Mouse (Mus musculus) lung, embryonic 15.5 days (tissue): Measurements from ENCODE around the gene Arhgef1. TPM values are rescaled to one million over a fixed set of nuclear protein-coding genes. Genes with fewer than 3 reads are reported as not detected.
A peak's percentile ranks its signal among the peaks of the same experiment; 100 is the strongest.
"Not testable (repeated sequence)": the region's sequence is repeated elsewhere in the genome, so short reads cannot be mapped to it uniquely, and the experiment has no call there.

Experiments
- ATAC-seq: fragments of 200-750 bp; cut with Nextera tagmentation; 2 replicates; pipeline ENCODE4 v1.8.0; 2017; ENCODE audit warnings: moderate number of reproducible peaks, borderline replicate concordance; ENCODE audit not compliant: low FRiP score, low TSS enrichment; ENCODE audit errors: extremely low read depth
- H3K27ac ChIP-seq: fragments of 300-500 bp; sonication (generic); 2 replicates; pipeline ENCODE4 v1.5.1; 2015; ENCODE audit warnings: moderate library complexity, mild to moderate bottlenecking, inconsistent platforms
- H3K27me3 ChIP-seq: fragments of 300-500 bp; sonication (generic); 2 replicates; pipeline ENCODE4 v1.6.1; 2015; ENCODE audit warnings: inconsistent platforms
- H3K36me3 ChIP-seq: fragments of 300-500 bp; sonication (generic); 2 replicates; pipeline ENCODE4 v1.6.1; 2015; ENCODE audit warnings: inconsistent platforms
- H3K4me1 ChIP-seq: fragments of 300-500 bp; sonication (generic); 2 replicates; pipeline ENCODE4 v1.6.1; 2015; ENCODE audit warnings: inconsistent platforms
- H3K4me2 ChIP-seq: fragments of 300-500 bp; sonication (generic); 2 replicates; pipeline ENCODE4 v1.6.1; 2015; ENCODE audit warnings: inconsistent platforms, mild to moderate bottlenecking, moderate library complexity
- H3K4me3 ChIP-seq: fragments of 300-500 bp; sonication (generic); 2 replicates; pipeline ENCODE4 v1.5.1; 2015; ENCODE audit warnings: mild to moderate bottlenecking, inconsistent platforms
- H3K9ac ChIP-seq: fragments of 300-500 bp; sonication (generic); 2 replicates; pipeline ENCODE4 v1.6.1; 2015; ENCODE audit warnings: inconsistent platforms
- H3K9me3 ChIP-seq: fragments of 300-500 bp; sonication (generic); 2 replicates; pipeline ENCODE4 v1.6.1; 2016; ENCODE audit warnings: inconsistent platforms
- WGBS: fragments of 180-500 bp; shearing (Covaris S2); methylation state at CpG from one replicate; pipeline ENCODE4 v1.1.7; 2015; 5-methylcytosine and 5-hydroxymethylcytosine counted together
- polyA plus RNA-seq: library from polyadenylated mRNA; unstranded; fragments of >200 nt; fragmentation: Nextera tagmentation; extraction: Ambion mirVana; gene quantifications from 2 replicates; pipeline ENCODE4 v1.2.1, GENCODE M21; 2015

Gene Arhgef1
- polyA plus RNA-seq, 1 experiment from 2014 or later = 128 TPM

- Histone ChIP-seq H3K27ac (no peak overlapping the region), H3K27me3 (no peaks in the 10 kb centered on the region), H3K9ac (no peak overlapping the region; the same call in 1 of the 2 replicates), H3K4me2 (no peak overlapping the region), H3K9me3 (no peaks in the 10 kb centered on the region), H3K4me1 (peaks cover 24% of the 10 kb centered on the region), H3K4me3 (no peak overlapping the region), H3K36me3 (peaks cover 42% of the 10 kb centered on the region)
- 64% methylated on average over 2 of the region's 2 CpGs for WGBS
- no peak for ATAC-seq
Observed at GRCm38 (mm10) chr7:24892125-24892583, 10.6 kb upstream of the Arhgef1 start.

DNA sequence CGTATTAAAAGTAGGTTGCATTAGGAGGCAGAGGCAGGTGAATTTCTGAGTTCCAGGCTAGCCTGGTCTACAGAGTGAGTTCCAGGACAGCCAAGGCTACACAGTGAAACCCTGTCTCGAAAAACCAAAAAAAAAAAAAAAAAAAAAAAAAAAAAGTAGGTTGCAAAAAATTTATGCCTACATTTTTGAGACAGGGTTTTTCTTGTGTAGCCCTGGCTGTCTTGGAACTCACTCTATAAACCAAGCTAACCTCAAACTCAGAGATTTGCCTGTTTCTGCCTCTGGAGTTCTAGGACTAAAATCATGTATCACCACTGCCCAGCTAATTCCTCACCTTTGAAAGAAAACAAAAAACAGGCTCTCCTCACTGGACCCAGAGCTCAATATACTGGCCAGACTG lies 7.0 kb upstream of the Arhgef1 start:
- H3K36me3 ChIP-seq, H3K4me2 ChIP-seq, H3K9me3 ChIP-seq, H3K27ac ChIP-seq, H3K4me1 ChIP-seq, H3K4me3 ChIP-seq, H3K9ac ChIP-seq, H3K27me3 ChIP-seq, ATAC-seq: not testable (repeated sequence)
- WGBS = 83% methylated on average over 2 of the region's 2 CpGs

GRCm38 (mm10) chr7:24896269-24896668 lies 6.4 kb upstream of the Arhgef1 start:
- Histone ChIP-seq H3K27ac (no peak overlapping the region), H3K27me3 (no peaks in the 10 kb centered on the region), H3K9ac (no peak overlapping the region), H3K4me1 (no peaks in the 10 kb centered on the region), H3K9me3 (no peaks in the 10 kb centered on the region), H3K4me2 (no peak overlapping the region), H3K36me3 (peaks cover 3% of the 10 kb centered on the region), H3K4me3 (no peak overlapping the region)
- 81% methylated on average over 8 of the region's 8 CpGs for WGBS
- no peak for ATAC-seq

DNA sequence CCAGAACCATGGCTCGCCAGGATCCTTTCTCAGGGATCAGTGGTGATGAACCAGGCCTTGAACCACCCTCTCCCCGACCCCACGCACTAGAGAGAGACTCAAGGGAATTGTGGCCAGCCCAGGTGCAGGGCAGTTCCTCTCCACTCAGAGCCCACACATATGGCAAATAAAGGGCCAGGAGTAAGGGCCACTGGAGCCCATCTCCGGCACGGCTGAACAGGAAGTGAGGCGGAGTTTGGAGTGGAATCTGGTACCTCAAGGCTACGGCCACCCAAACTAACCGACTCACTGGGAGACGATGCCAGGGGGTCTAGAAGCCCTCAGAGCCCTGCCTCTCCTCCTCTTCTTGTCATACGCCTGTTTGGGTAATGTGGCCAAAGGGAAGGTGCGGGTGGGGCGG lies 5.5 kb upstream of the Arhgef1 start, which contains the start of gene Cd79a:
Gene Cd79a (plus strand): TSS at position 158 of the 400 bp plus-strand sequence.
- WGBS = 58% methylated on average over 12 of the region's 12 CpGs
- Histone ChIP-seq H3K4me1 (peaks cover 5% of the 10 kb centered on the region), H3K36me3 (no peaks in the 10 kb centered on the region), H3K27me3 (no peaks in the 10 kb centered on the region), H3K9me3 (no peaks in the 10 kb centered on the region), H3K9ac (no peak within 1 kb of the TSS), H3K4me3 (no peak within 1 kb of the TSS), H3K27ac (no peak within 1 kb of the TSS), H3K4me2 (no peak within 1 kb of the TSS)
- no peak for ATAC-seq

GRCm38 (mm10) chr7:24897959-24898358 lies 4.8 kb upstream of the Arhgef1 start:
- H3K9me3 ChIP-seq = no peaks in the 10 kb centered on the region
- H3K4me1 ChIP-seq = peaks cover 8% of the 10 kb centered on the region
- no peaks in the 10 kb centered on the region for H3K36me3 ChIP-seq
- 63% methylated on average over 5 of the region's 5 CpGs for WGBS
- H3K27ac ChIP-seq = no peak overlapping the region
- no peak for ATAC-seq
- no peak overlapping the region for H3K9ac ChIP-seq
- no peaks in the 10 kb centered on the region for H3K27me3 ChIP-seq
- H3K4me3 ChIP-seq = no peak overlapping the region
- no peak overlapping the region for H3K4me2 ChIP-seq

DNA sequence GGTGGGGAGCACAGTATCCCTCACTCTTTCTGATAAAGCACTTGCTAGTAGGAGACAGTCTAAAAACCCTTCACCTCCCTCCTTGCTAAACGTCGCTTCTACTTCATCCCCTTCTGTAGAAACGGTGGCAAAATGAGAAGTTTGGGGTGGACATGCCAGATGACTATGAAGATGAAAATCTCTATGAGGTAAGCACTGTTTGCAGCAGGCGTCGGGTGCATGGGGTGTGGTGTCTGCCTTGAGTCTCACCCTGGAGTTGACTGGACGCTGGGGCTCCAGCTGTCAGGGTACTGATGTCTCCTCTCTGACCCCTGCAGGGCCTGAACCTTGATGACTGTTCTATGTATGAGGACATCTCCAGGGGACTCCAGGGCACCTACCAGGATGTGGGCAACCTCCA lies 1.6 kb upstream of the Arhgef1 start:
- H3K27ac ChIP-seq = no peak overlapping the region
- no peaks in the 10 kb centered on the region for H3K36me3 ChIP-seq
- no peak for ATAC-seq
- H3K27me3 ChIP-seq = no peaks in the 10 kb centered on the region
- H3K4me2 ChIP-seq = no peak overlapping the region
- H3K4me1 ChIP-seq = peaks cover 29% of the 10 kb centered on the region
- WGBS = 63% methylated on average over 6 of the region's 6 CpGs
- no peak overlapping the region for H3K9ac ChIP-seq
- H3K9me3 ChIP-seq = no peaks in the 10 kb centered on the region
- H3K4me3 ChIP-seq = no peak overlapping the region

- H3K9ac ChIP-seq = no peak overlapping the region
- WGBS = 42% methylated on average over 1 of the region's 1 CpGs
- no peaks in the 10 kb centered on the region for H3K9me3 ChIP-seq
- peaks cover 36% of the 10 kb centered on the region for H3K4me1 ChIP-seq
- no peak for ATAC-seq
- peak overlapping the region; percentile 81 for H3K4me2 ChIP-seq
- H3K4me3 ChIP-seq = peak overlapping the region; percentile 60
- peak overlapping the region; percentile 89; the same call in 1 of the 2 replicates for H3K27ac ChIP-seq
- no peaks in the 10 kb centered on the region for H3K36me3 ChIP-seq
- no peaks in the 10 kb centered on the region for H3K27me3 ChIP-seq
Observed at GRCm38 (mm10) chr7:24901842-24902241, 870 bp upstream of the Arhgef1 start.

GRCm38 (mm10) chr7:24902264-24902629 lies 465 bp upstream of the Arhgef1 start:
- Histone ChIP-seq H3K27ac (peak overlapping the region; percentile 89), H3K9ac (peak overlapping the region; percentile 61), H3K9me3 (no peaks in the 10 kb centered on the region), H3K4me2 (peak overlapping the region; percentile 81), H3K27me3 (no peaks in the 10 kb centered on the region), H3K4me3 (peak overlapping the region; percentile 60), H3K4me1 (peaks cover 41% of the 10 kb centered on the region), H3K36me3 (no peaks in the 10 kb centered on the region)
- 49% methylated on average over 2 of the region's 2 CpGs for WGBS
- no peak for ATAC-seq

GRCm38 (mm10) chr7:24903444-24903825 lies 723 bp downstream of the Arhgef1 start:
- H3K4me2 ChIP-seq = peak overlapping the region; percentile 81
- no peak for ATAC-seq
- H3K27ac ChIP-seq = peak overlapping the region; percentile 89
- H3K27me3 ChIP-seq = no peaks in the 10 kb centered on the region
- H3K9ac ChIP-seq = peak overlapping the region; percentile 61
- H3K4me1 ChIP-seq = peaks cover 49% of the 10 kb centered on the region
- peak overlapping the region; percentile 60 for H3K4me3 ChIP-seq
- H3K36me3 ChIP-seq = 0 out of 2 replicates have a peak, but pooled peaks cover 4% of the 10 kb centered on the region
- H3K9me3 ChIP-seq = no peaks in the 10 kb centered on the region
- 13% methylated on average over 10 of the region's 10 CpGs for WGBS

DNA sequence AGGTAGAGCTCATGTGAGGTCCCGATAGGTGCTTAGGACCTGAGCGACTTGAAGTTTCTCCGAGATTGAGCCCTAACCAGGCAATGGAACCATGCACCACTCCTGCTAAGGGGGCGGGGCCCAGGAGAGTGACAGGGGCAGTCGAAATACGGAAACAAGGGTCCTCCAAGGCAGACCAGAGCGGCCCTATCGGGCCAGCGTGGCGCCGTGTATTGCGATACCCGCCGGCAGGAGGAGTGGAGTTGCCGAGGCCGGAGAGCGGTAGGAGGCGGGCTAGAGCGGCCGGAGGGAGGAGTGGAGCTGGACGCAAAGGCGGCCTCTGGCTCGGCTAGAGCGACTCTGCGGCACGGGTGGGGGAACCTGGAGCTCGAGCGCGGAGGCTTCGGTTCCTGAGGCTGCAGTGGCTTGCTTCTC lies 1.4 kb downstream of the Arhgef1 start:
- Histone ChIP-seq H3K36me3 (peaks cover 8% of the 10 kb centered on the region; the same call in 1 of the 2 replicates), H3K4me3 (peak overlapping the region; percentile 60), H3K27ac (peak overlapping the region; percentile 89), H3K4me1 (peaks cover 49% of the 10 kb centered on the region), H3K27me3 (no peaks in the 10 kb centered on the region), H3K4me2 (peak overlapping the region; percentile 81), H3K9me3 (no peaks in the 10 kb centered on the region), H3K9ac (peak overlapping the region; percentile 75)
- WGBS = 1% methylated on average over 30 of the region's 30 CpGs
- ATAC-seq = peak; percentile 96

DNA sequence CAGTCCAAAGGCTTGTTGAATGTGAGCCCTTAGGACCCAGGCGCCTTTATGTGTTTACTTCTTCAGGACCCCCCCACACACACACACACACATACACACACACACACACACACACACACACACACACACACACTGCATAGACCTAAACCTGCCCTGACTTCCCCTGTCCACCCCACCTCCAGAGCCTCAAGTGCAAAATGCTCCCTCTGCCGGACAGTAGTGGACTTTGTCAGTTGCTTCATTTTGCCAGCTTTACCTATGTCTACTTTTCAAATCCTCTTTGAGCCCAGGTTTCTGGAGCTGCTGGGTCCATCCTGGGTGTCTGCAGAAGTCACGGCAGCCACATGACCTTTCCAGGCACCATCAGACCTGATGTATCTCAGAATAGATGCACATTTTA lies 2.2 kb downstream of the Arhgef1 start:
- Histone ChIP-seq H3K27me3 (no peaks in the 10 kb centered on the region), H3K4me1 (peaks cover 49% of the 10 kb centered on the region), H3K9me3 (no peaks in the 10 kb centered on the region), H3K36me3 (peaks cover 14% of the 10 kb centered on the region; the same call in 1 of the 2 replicates), H3K4me2 (peak overlapping the region; percentile 81), H3K27ac (peak overlapping the region; percentile 81; the same call in 1 of the 2 replicates), H3K9ac (peak overlapping the region; percentile 75), H3K4me3 (peak overlapping the region; percentile 60)
- ATAC-seq = no peak
- WGBS = 11% methylated on average over 3 of the region's 3 CpGs

- Histone ChIP-seq H3K27ac (peak overlapping the region; percentile 46; the same call in 1 of the 2 replicates), H3K9ac (no peak overlapping the region)
- 19% methylated on average over 6 of the region's 6 CpGs for WGBS
Observed at GRCm38 (mm10) chr7:24906551-24906950, 3.8 kb downstream of the Arhgef1 start.

More at GRCm38 (mm10) chr7:24906551-24906950, 3.8 kb downstream of the Arhgef1 start:
- Histone ChIP-seq H3K9me3 (no peaks in the 10 kb centered on the region), H3K27me3 (no peaks in the 10 kb centered on the region), H3K4me2 (peak overlapping the region; percentile 41), H3K4me1 (peaks cover 49% of the 10 kb centered on the region), H3K4me3 (no peak overlapping the region), H3K36me3 (peaks cover 25% of the 10 kb centered on the region; the same call in 1 of the 2 replicates)
- ATAC-seq = no peak
